Mouse (Mus musculus): Measurements from ENCODE around the gene Abcg1. TPM values are rescaled to one million over a fixed set of nuclear protein-coding genes. Genes with fewer than 3 reads are reported as not detected.

Abcg1 gene
- total RNA-seq, 2 experiments from 2014 or later, result 37.4 to 40.6 TPM

Other genes starting within 250 kb of the Abcg1 start
- gene Glp1r, start 155.9 kb upstream of the Abcg1 start, total RNA-seq (2021), result 1 to 10 TPM; 2.8 to 3.2 TPM
- under 1 TPM; 0.32 to 0.33 TPM for gene Umodl1, start 103.0 kb upstream of the Abcg1 start, total RNA-seq (2021)
- not detected for gene Tff3, start 72.0 kb downstream of the Abcg1 start, total RNA-seq (2021)
- not detected for gene Tff2, start 86.6 kb downstream of the Abcg1 start, total RNA-seq (2021)
- gene Tff1, start 107.6 kb downstream of the Abcg1 start, total RNA-seq (2021), result not detected
- under 1 TPM in 1 of 2 experiments, not detected in 1; 0.12 TPM for gene Tmprss3, start 141.3 kb downstream of the Abcg1 start, total RNA-seq (2021)
- gene Ubash3a, start 150.2 kb downstream of the Abcg1 start, total RNA-seq (2021), result under 1 TPM; 0.48 to 0.86 TPM
- gene Rsph1, start 219.7 kb downstream of the Abcg1 start, total RNA-seq (2021), result 10 to 100 TPM; 13.5 to 20.8 TPM
- gene Slc37a1, start 229.1 kb downstream of the Abcg1 start, total RNA-seq (2021), result 1 to 10 TPM; 4.2 to 7.0 TPM